Mouse (Mus musculus) right cerebral cortex, postnatal 14 days (tissue): ENCODE results near the gene 5530400C23Rik.
"Not testable (repeated sequence)": the region's sequence is repeated elsewhere in the genome, so short reads cannot be mapped to it uniquely, and the experiment has no call there.

Source experiments
- DNase-seq: peaks from one replicate; pipeline ENCODE4 v3.0.0; 2022

The 5530400C23Rik gene

DNA sequence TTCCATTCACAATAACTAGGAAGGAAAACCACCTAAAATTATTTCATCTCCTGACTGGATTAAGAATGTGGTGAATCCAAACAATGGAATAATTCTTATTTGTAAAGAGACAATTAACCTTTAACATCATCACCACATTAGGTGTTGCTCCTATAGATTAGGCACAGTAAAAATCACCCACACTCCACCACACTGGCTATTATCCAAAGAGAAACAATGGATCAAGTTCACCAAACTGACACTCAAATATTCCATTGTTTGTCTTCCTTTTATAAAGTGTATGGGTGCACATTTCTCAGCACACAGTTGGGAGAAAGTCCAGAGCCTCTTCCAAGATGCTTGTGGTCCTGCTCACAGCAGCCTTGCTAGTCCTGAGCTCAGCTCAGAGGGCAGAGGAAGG is at the start of gene 5530400C23Rik:
Gene 5530400C23Rik (plus strand): TSS at position 301 of the 400 bp plus-strand sequence.
- not testable (repeated sequence) for DNase-seq

DNA sequence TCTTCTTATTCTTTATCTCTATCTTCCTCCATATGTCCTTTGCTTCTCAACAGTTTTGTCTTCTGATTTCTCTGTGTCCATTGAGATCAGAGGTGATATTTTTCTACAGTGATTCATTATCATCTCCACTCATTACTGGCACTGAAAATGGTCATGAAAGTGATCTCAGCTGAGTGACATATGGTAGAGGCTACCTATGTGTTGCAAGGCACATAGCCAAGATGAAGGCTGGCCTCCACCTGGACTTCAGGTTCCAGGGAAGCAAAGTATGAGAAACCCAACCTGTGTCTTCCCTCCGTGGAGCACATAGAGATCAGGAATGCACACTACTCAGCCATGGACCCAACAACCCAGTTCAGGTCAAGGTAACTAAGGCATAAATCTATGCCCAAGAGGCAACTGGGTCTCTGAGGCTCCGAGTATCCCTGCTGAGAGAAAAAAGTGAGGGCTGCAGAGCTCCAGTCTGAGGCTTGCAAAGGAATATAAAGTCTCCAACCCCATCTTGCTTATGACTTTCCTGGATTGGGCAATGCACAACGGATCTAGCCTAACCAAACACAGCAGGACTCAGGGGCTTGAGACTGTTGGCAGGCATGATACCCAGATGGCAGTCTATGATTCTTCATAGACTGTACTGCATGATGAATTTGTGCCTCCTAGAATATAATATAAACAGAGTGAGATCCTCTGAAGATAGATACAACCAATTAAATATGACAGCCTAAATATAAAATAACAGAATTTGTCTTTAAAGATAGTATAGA is 14.1 kb downstream of the 5530400C23Rik start:
- DNase-seq: no peak

DNA sequence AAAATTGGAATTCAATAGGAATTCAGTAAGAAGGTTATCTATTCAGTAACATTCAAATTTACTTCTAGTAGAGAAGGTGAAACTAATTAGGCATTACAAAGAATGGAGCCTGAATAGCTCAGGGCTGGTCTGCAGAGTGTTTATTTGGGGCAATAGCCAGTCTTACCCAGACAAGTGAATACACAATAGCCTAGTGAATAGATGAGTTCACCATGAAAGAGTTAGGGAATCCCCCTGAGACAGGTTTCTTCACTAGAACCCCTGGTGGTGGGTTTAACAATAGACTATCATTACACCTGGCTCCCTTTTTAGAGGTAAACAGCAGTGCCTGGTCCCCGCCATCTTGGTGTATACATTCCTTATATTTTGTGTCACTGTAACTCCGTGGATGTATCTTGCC is 21.9 kb downstream of the 5530400C23Rik start:
- not testable (repeated sequence) for DNase-seq

DNA sequence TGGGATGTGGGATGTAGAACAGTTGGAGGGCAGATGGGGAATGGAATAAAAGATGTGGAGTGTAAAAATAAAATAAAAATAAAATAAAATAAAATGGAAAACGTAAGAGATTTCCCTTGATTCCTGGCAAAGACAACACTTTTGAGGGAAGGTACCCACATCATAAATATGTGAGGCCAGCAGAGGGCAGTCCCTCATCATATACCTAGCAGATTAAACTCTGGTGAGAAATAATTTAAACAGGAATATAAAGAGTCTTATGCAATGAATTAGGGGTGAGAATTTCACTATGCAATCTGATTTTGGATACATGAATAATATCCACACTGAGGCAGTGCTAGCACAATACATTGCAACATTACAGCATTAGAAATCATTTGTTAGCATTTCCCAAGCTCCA is 46.5 kb downstream of the 5530400C23Rik start:
- no peak for DNase-seq

DNA sequence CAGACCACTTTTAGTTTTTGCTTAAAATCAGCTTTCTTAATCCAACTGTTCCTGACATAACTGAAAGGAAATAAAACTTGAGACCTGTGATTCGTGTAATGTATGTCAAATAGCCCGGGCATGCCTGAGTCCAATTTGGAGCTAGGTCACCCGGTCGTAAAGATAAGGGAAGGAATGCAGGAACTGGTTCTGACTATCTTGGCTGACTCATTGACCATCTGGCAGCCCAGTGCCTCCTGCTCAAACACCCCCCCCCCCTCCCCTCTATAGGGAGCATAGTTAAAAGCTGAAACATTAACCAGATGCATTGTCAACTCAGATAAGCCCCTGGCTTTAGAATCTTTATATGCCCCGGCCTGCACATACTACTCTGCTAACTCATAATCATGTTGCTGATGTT is 49.7 kb downstream of the 5530400C23Rik start:
- not testable (repeated sequence) for DNase-seq
